Mouse (Mus musculus) midbrain, postnatal 0 days (tissue): ENCODE results near the gene Neurl1a. TPM values are rescaled to one million over a fixed set of nuclear protein-coding genes. Genes with fewer than 3 reads are reported as not detected.
A peak's percentile ranks its signal among the peaks of the same experiment; 100 is the strongest.

Experiments
- ATAC-seq: fragments of 200-750 bp; cut with Nextera tagmentation; 2 replicates; pipeline ENCODE4 v1.8.0; 2017; ENCODE audit warnings: moderate number of reproducible peaks, mild to moderate bottlenecking, moderate TSS enrichment, moderate library complexity; ENCODE audit not compliant: low FRiP score
- DNase-seq: peaks from one replicate; pipeline ENCODE4 v3.0.0-alpha.2; 2015; ENCODE audit warnings: low spot score
- H3K27ac ChIP-seq: fragments of 300-500 bp; sonication (generic); 2 replicates; pipeline ENCODE4 v1.5.1; 2014; ENCODE audit warnings: low read depth, mild to moderate bottlenecking, low read length, mixed read lengths
- H3K27me3 ChIP-seq: fragments of 300-500 bp; sonication (generic); 2 replicates; pipeline ENCODE4 v1.6.1; 2014; ENCODE audit warnings: low read length, control low read depth, mixed read lengths; ENCODE audit not compliant: insufficient read depth
- H3K36me3 ChIP-seq: fragments of 300-500 bp; sonication (generic); 2 replicates; pipeline ENCODE4 v1.6.1; 2014; ENCODE audit warnings: low read length, control low read depth, mixed read lengths; ENCODE audit not compliant: insufficient read depth
- H3K4me1 ChIP-seq: fragments of 300-500 bp; sonication (generic); 2 replicates; pipeline ENCODE4 v1.6.1; 2014; ENCODE audit warnings: mild to moderate bottlenecking, control low read depth, antibody characterized with exemption, low read length, mixed read lengths; ENCODE audit not compliant: insufficient read depth
- H3K4me2 ChIP-seq: fragments of 300-500 bp; sonication (generic); 2 replicates; pipeline ENCODE4 v1.6.1; 2014; ENCODE audit warnings: low read depth, mild to moderate bottlenecking, low read length, mixed read lengths; ENCODE audit not compliant: poor library complexity, severe bottlenecking
- H3K4me3 ChIP-seq: fragments of 300-500 bp; sonication (generic); 2 replicates; pipeline ENCODE4 v1.5.1; 2014; ENCODE audit warnings: low read depth, mild to moderate bottlenecking, low read length, moderate library complexity
- H3K9ac ChIP-seq: fragments of 300-500 bp; sonication (generic); replicated peaks from 2 replicates; pipeline ENCODE4 v1.6.1; 2014; ENCODE audit warnings: mild to moderate bottlenecking, low read length, moderate library complexity, mixed read lengths; ENCODE audit not compliant: poor library complexity, severe bottlenecking
- H3K9me3 ChIP-seq: fragments of 300-500 bp; sonication (generic); 2 replicates; pipeline ENCODE4 v1.6.1; 2016; ENCODE audit warnings: low read length, control low read depth
- CTCF ChIP-seq: IDR thresholded peaks from 2 replicates; pipeline ENCODE4 v1.5.1; 2016; ENCODE audit warnings: antibody characterized with exemption, mild to moderate bottlenecking
- WGBS: fragments of 180-500 bp; shearing (Covaris S2); extraction: QIAGEN DNeasy Blood & Tissue Kit; methylation state at CpG from one replicate; pipeline ENCODE4 v1.1.7; 2014; 5-methylcytosine and 5-hydroxymethylcytosine counted together
- polyA plus RNA-seq: library from polyadenylated mRNA; unstranded; fragments of >200 nt; fragmentation: Nextera tagmentation; extraction: Ambion mirVana; gene quantifications from 2 replicates; pipeline ENCODE4 v1.2.1, GENCODE M21; 2015
- total RNA-seq: library from RNA; depleted of rRNA; stranded (reverse); fragments of >200 nt; gene quantifications from 2 replicates; pipeline ENCODE4 v1.2.3, GENCODE M21; 2014

Neurl1a gene
- total and polyA plus RNA-seq, 2 experiments from 2014 or later, result 16.2 to 82.4 TPM

DNA sequence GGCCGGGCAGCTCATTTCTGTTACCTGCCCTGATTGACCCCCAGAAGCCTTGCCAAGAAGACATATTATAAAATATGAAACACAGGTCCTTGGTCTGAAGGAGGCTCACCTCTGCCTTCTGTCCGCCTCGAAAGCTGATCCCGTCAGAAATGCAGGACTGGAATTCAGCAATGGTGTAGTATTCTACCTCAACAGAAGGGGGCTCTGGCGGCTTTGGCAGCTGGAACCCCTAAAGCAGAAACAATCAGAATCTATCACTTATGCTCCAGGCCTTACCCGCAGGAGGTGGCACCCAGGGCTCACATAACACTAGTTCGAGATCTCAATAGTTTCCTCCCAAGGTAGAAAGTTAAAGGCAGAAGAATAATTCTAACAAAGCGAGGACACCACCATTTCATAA, 91.1 kb downstream of the Neurl1a start:
- Histone ChIP-seq H3K9ac (no peak overlapping the region), H3K27ac (no peak overlapping the region), H3K4me2 (no peak overlapping the region), H3K4me3 (no peak overlapping the region), H3K9me3 (no peaks in the 10 kb centered on the region), H3K27me3 (no peaks in the 10 kb centered on the region), H3K4me1 (no peaks in the 10 kb centered on the region), H3K36me3 (peaks cover 21% of the 10 kb centered on the region)
- DNase-seq (no peak), ATAC-seq (no peak)
- WGBS, result 51% methylated on average over 8 of the region's 8 CpGs
- peak; percentile 56 for TF ChIP-seq CTCF

- H3K4me2 ChIP-seq, result no peak overlapping the region
- no peaks in the 10 kb centered on the region for H3K9me3 ChIP-seq
- TF ChIP-seq CTCF, result no peak
- H3K4me1 ChIP-seq, result no peaks in the 10 kb centered on the region
- H3K4me3 ChIP-seq, result no peak overlapping the region
- no peak for DNase-seq
- no peak overlapping the region for H3K9ac ChIP-seq
- no peak for ATAC-seq
- H3K27me3 ChIP-seq, result no peaks in the 10 kb centered on the region
- 83% methylated on average over 9 of the region's 9 CpGs for WGBS
- no peak overlapping the region for H3K27ac ChIP-seq
- H3K36me3 ChIP-seq, result peaks cover 21% of the 10 kb centered on the region
These were observed 91.9 kb downstream of the Neurl1a start for GRCm38 (mm10) chr19:47270520-47270919.

DNA sequence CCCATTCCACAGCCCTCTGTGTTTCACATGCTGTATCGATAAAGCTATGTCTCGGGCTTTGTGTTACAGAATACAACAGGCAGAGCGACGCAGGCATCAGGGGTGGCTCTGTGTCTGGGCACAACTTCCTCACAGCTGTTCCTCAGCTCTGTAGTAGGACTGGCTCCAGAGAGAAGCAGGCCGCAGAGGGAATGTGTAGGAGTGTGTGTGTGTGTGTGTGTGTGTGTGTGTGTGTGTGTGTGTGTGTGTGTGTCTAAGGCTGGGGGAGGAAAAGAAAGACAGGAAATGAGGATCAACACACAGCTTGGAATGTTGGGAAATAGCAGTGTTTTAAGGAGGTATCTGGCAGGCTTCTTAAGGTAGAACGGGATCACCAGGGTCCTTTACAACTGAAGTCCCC, 98.1 kb downstream of the Neurl1a start:
- Histone ChIP-seq H3K4me3 (no peak overlapping the region), H3K36me3 (peaks cover 8% of the 10 kb centered on the region), H3K27ac (no peak overlapping the region), H3K4me1 (no peaks in the 10 kb centered on the region), H3K4me2 (no peak overlapping the region), H3K9me3 (no peaks in the 10 kb centered on the region), H3K9ac (no peak overlapping the region), H3K27me3 (no peaks in the 10 kb centered on the region)
- ATAC-seq, result no peak
- WGBS, result 86% methylated on average over 6 of the region's 6 CpGs
- no peak for TF ChIP-seq CTCF
- no peak for DNase-seq

DNA sequence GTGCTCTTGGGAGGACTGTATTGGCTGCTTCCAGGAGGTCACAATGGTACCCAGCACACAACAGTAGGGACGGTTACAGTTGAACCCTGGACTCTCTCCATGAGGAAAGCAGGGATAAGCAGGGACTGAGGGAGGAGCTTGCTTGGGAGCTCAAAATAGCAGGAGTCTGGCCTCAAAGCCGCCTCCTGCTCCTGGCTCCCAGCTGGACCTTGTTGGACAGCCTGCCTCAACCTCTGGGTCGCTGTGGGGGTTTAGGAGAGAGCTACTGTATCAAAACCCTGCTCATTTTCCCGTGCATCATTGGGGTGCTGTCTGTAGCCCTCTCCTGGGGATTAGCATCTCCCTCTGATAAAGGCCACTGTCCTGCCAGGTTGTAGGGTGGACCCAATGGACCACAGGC, 100.8 kb downstream of the Neurl1a start:
- H3K36me3 ChIP-seq, result 0 out of 2 replicates have a peak, but pooled peaks cover 2% of the 10 kb centered on the region
- no peak overlapping the region for H3K4me2 ChIP-seq
- TF ChIP-seq CTCF, result no peak
- H3K27ac ChIP-seq, result no peak overlapping the region
- H3K9ac ChIP-seq, result no peak overlapping the region
- DNase-seq (no peak), ATAC-seq (no peak)
- no peak overlapping the region for H3K4me3 ChIP-seq
- WGBS, result 78% methylated on average over 4 of the region's 4 CpGs
- H3K9me3 ChIP-seq, result no peaks in the 10 kb centered on the region
- no peaks in the 10 kb centered on the region for H3K4me1 ChIP-seq
- no peaks in the 10 kb centered on the region for H3K27me3 ChIP-seq

GRCm38 (mm10) chr19:47279788-47280532, 101.3 kb downstream of the Neurl1a start:
- H3K4me1 ChIP-seq, result no peaks in the 10 kb centered on the region
- H3K9me3 ChIP-seq, result no peaks in the 10 kb centered on the region
- no peak overlapping the region for H3K4me3 ChIP-seq
- ATAC-seq (peak; percentile 47), DNase-seq (peak; percentile 78)
- no peak overlapping the region for H3K4me2 ChIP-seq
- 0 out of 2 replicates have a peak, but pooled peaks cover 2% of the 10 kb centered on the region for H3K36me3 ChIP-seq
- WGBS, result 80% methylated on average over 15 of the region's 15 CpGs
- no peak overlapping the region for H3K27ac ChIP-seq
- peak; percentile 21; the same call in 1 of the 2 replicates for TF ChIP-seq CTCF
- H3K27me3 ChIP-seq, result no peaks in the 10 kb centered on the region
- no peak overlapping the region for H3K9ac ChIP-seq

GRCm38 (mm10) chr19:47280894-47281293, 102.3 kb downstream of the Neurl1a start:
- no peak overlapping the region for H3K4me3 ChIP-seq
- ATAC-seq (no peak), DNase-seq (no peak)
- H3K4me2 ChIP-seq, result no peak overlapping the region
- H3K27me3 ChIP-seq, result no peaks in the 10 kb centered on the region
- H3K9me3 ChIP-seq, result no peaks in the 10 kb centered on the region
- no peak overlapping the region for H3K27ac ChIP-seq
- 81% methylated on average over 9 of the region's 9 CpGs for WGBS
- no peaks in the 10 kb centered on the region for H3K4me1 ChIP-seq
- 0 out of 2 replicates have a peak, but pooled peaks cover 2% of the 10 kb centered on the region for H3K36me3 ChIP-seq
- TF ChIP-seq CTCF, result no peak
- no peak overlapping the region for H3K9ac ChIP-seq
